Mouse (Mus musculus): ENCODE measurements around the gene Ccdc81.

GRCm38 (mm10) chr7:89839721-89840120 is 63.7 kb downstream of the Ccdc81 start:
- TF ChIP-seq CTCF (IDR thresholded peaks at IDR 0.05; ENCODE audit: insufficient read depth, low read depth, low read length) (no peak), POLR2A (IDR thresholded peaks at IDR 0.05; ENCODE audit: insufficient read depth, low read depth, low read length) (no peak)

All from olfactory bulb, adult 2 months (tissue).